Mouse (Mus musculus): ENCODE measurements at regions not wholly inside any gene's neighbourhood (a gene's known extent, or its start where the extent isn't known, plus 50 kb on each side); places are given as distances from the start of the nearest gene placed in this dataset.
"Not testable (repeated sequence)": the region's sequence is repeated elsewhere in the genome, so short reads cannot be mapped to it uniquely, and the experiment has no call there.

- not testable (repeated sequence) for DNase-seq
Observed at GRCm38 (mm10) chr2:16811401-16812281, 455.5 kb downstream of the Plxdc2 start.

- DNase-seq = no peak
Observed at GRCm38 (mm10) chr2:16820442-16820841, 464.3 kb downstream of the Plxdc2 start.

- DNase-seq = no peak
Observed at GRCm38 (mm10) chr2:16824681-16825230, 468.7 kb downstream of the Plxdc2 start.

GRCm38 (mm10) chr2:16827266-16827665 lies 471.2 kb downstream of the Plxdc2 start:
- DNase-seq = no peak

DNA sequence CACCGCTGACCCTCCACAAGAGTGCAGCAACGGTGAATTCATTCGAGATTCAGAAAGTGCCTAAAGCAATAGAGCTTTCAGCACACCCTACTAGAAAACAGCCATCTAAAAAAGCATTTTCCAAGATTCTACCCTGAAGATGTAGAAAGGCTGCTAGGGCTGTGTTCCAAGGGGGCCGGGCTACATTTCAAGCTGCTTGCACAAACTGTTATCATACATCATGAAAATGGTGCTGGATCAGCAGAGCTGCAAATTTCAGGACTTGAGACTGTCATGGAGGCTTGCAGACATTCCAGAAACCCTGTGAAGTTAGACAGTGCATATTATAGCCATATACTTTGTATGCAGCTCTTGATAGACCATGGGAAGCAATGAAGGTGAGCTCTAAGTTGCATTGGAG lies 479.9 kb downstream of the Plxdc2 start:
- DNase-seq = no peak

GRCm38 (mm10) chr2:16838718-16839117 lies 482.6 kb downstream of the Plxdc2 start:
- DNase-seq = no peak

DNA sequence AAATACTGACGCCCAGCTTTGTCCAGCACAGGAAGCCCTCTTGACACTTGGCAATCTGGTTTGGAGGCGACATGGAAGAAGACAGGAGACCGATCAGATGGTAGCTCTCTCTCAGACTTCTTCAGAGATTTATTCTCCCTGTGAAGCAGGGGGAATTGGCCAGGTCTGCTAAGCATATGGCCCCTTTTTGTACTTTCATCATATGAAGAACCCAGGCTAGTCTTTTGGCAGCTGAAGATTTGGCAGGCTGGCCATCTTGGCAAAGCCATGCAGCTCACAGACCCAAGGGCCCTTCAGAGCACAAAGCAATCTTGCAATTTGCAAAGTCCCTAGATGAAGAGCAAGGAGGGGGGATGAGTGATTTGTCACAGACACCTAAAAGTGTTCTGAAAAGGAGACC lies 493.8 kb downstream of the Plxdc2 start:
- peak; percentile 81 for DNase-seq

- DNase-seq = no peak
Observed at GRCm38 (mm10) chr2:16860056-16860455, 504.0 kb downstream of the Plxdc2 start.

GRCm38 (mm10) chr2:16866163-16866852 lies 510.2 kb downstream of the Plxdc2 start:
- no peak for DNase-seq

- DNase-seq = not testable (repeated sequence)
Observed at GRCm38 (mm10) chr2:16892381-16892780, 536.3 kb downstream of the Plxdc2 start.

DNA sequence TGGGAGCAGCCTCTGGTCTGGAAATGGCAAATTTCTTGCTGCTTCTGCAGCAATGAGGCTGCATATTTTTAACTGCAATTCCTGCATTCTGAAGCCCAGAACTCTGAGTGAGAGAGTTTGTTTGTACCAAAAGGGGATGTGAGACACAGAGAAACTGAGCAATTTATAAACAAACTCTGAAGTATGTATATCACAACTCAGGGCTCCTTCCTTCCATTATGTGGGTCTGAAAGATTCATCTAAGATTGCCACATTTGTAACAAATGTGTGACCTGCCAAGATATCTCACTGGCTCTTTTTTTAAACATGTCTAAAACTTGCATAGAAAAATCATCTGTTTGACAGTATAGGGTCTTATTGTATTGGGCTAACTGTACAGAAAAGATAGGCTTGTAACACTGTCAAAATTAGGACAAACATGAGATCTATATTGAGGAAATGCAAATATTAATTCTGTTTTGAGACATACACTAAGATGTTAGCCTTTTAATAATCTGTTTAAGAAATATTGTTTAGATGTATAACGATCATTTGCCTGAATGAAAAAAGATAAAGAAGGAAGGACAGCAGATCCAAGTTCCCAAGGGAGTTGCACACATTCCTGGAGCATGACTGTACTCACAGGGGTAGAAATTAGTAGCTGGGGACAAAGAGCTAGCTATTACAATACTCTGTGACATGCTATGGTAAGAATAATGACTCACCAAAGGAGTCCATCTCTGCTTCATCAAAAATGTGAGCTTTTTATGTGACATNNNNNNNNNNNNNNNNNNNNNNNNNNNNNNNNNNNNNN lies 553.3 kb downstream of the Plxdc2 start:
- no peak for DNase-seq

- DNase-seq = no peak
Observed at GRCm38 (mm10) chr2:16914633-16915032, 558.5 kb downstream of the Plxdc2 start.

GRCm38 (mm10) chr2:16929974-16930373 lies 573.9 kb downstream of the Plxdc2 start:
- DNase-seq = no peak

DNA sequence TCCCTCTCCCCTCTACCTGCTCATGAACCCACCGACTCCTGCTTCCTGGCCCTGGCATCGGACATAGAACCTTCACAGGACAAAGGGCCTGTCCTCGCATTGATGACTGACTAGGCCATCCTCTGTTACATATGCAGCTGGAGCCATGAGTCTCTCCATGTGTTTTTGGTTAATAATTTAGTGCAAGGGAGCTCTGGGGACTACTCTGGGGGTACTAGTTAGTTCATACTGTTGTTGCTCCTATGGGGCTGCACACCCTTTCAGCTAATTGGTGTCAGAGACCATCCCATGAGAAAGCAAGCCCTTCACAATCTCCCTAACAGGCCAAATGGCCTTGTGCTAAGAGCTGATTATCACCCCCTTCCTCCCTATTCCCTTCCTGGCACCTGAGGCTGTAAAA lies 603.3 kb downstream of the Plxdc2 start:
- no peak for DNase-seq

GRCm38 (mm10) chr2:16977380-16977779 lies 621.3 kb downstream of the Plxdc2 start:
- no peak for DNase-seq

- no peak for DNase-seq
Observed at GRCm38 (mm10) chr2:16982823-16983222, 626.7 kb downstream of the Plxdc2 start.

DNA sequence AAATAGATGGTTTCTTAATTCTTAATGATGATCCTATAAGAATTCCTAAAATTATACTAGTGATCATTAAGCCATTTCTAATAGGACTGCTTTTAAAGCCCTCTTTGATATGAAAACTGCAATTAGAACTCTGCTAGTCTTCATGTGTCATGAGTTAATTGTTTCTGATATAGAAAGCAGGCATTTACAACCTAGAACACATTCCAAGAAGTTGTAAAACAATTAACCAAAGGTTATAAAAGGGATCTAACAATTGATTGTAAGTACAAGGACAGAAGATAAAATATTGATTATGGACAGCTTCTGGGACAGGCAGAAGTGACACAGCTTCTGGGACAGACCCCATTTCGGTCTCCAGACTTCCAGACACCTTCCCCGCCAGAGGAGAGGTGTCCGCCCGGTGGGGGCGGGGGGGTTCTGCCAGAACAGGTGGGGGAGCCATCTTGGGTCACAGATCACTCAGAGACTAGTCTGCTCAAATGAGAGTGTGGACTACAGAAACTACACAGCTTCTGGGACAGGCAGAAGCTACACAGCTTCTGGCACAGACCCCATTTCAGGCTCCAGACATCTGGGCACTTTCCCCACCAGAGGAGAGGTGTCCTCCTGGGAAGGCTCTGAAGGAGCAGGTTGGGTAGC lies 627.6 kb downstream of the Plxdc2 start:
- no peak for DNase-seq

All from cerebellum, adult 11-12 months (tissue).